Mouse (Mus musculus): Measurements from ENCODE around the gene Git1. TPM values are rescaled to one million over a fixed set of nuclear protein-coding genes. Genes with fewer than 3 reads are reported as not detected.

The Git1 gene
- polyA plus RNA-seq, 1 experiment from 2014 or later: 10.3 TPM

DNA sequence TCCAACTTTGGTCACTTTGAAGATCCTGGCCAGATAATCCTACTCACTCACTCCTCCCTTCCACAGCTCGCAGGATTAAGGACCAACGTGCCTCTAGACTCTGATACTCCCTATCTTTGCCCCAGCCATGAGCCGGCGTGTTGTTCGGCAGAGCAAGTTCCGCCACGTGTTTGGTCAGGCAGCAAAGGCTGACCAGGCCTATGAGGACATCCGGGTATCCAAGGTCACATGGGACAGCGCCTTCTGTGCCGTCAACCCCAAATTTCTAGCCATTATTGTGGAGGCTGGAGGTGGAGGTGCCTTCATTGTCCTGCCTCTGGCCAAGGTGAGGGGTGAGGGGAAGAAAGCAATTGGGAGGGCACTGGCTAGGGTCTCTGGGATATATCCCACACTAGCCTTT lies 29.6 kb upstream of the Git1 start:
- Histone ChIP-seq H3K4me3 (replicated peaks) (no peak overlapping the region), H3K9me3 (no peaks in the 10 kb centered on the region), H3K27ac (no peak overlapping the region), H3K36me3 (no peaks in the 10 kb centered on the region), H3K4me1 (replicated peaks) (peaks cover 23% of the 10 kb centered on the region), H3K27me3 (peaks cover 88% of the 10 kb centered on the region), H3K4me2 (no peak overlapping the region), H3K9ac (replicated peaks) (no peak overlapping the region)
- no peak for ATAC-seq (ENCODE audit: insufficient number of reproducible peaks, insufficient read depth, low FRiP score, low TSS enrichment, low read depth)
- WGBS: 74% methylated on average over 10 of the region's 10 CpGs

DNA sequence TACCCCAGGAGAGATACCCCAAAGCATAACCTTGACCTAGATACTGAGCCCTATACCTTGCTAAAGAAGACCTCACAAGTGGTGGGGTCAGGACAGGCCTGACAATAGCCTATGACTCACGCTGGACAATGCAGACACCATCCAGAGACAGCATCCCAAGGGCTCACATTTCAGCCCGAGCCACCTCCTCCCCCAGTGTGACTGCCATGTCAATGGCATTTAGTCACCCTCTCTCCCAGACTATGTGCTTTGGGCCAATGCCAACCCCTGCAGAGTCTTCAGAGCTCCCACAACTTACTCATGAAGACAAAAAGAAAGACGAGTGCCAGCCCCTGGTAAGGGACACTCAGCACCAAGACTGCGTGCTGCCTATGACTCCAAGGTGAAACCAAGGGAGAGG lies 28.7 kb upstream of the Git1 start:
- ATAC-seq (ENCODE audit: insufficient number of reproducible peaks, insufficient read depth, low FRiP score, low TSS enrichment, low read depth): no peak
- H3K9ac ChIP-seq (replicated peaks): no peak overlapping the region
- 63% methylated on average over 4 of the region's 4 CpGs for WGBS

DNA sequence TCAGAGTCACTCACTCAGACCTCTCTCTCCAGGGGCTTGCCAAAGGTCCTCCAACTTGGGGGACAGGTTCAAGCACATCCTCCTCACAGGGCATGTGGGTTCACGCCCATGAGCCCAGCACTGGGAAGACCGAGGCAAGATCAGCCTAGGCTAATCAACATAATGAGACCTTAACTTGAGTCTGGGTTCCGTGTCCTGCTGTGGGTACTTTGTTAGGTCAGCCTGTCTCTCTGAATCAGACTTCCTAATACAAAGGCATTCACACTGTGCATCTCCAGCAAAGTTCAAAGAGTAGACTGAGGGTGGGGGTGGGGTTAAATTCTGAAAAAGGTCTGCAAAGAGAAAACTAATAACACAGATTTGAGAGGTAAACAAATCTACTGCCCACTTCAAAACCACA lies 28.3 kb upstream of the Git1 start:
- Histone ChIP-seq H3K9ac (replicated peaks) (no peak overlapping the region), H3K27ac (no peak overlapping the region), H3K36me3 (peaks cover 7% of the 10 kb centered on the region; the same call in 1 of the 2 replicates), H3K9me3 (no peaks in the 10 kb centered on the region), H3K4me2 (no peak overlapping the region), H3K4me1 (replicated peaks) (peaks cover 23% of the 10 kb centered on the region), H3K4me3 (replicated peaks) (no peak overlapping the region), H3K27me3 (peaks cover 98% of the 10 kb centered on the region)
- WGBS: 62% methylated on average over 3 of the region's 3 CpGs
- no peak for ATAC-seq (ENCODE audit: insufficient number of reproducible peaks, insufficient read depth, low FRiP score, low TSS enrichment, low read depth)

More for the DNA sequence above, 28.7 kb upstream of the Git1 start:
- Histone ChIP-seq H3K36me3 (peaks cover 3% of the 10 kb centered on the region; the same call in 1 of the 2 replicates), H3K9me3 (no peaks in the 10 kb centered on the region), H3K27me3 (peaks cover 95% of the 10 kb centered on the region), H3K4me2 (no peak overlapping the region), H3K4me1 (replicated peaks) (peaks cover 23% of the 10 kb centered on the region), H3K4me3 (replicated peaks) (no peak overlapping the region), H3K27ac (no peak overlapping the region)

DNA sequence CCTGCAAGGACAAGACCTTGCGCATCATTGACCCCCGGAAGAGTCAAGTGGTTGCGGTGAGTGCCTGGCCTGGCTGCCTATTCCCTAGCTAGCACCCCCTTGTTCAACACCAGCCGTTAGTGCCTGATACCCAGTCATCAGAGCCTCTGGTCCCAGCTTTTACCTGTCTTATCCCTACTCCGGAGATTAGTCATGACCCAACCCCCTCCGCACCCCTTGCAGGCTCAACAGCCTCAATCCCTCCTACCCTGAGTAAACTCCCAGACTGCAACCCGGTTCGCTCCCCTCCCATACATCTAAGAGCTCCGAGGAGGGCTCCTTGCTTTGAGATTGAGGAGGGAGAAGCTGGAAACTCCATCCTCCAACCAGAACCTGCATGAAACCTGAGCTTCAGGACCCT lies 26.8 kb upstream of the Git1 start:
- Histone ChIP-seq H3K9ac (replicated peaks) (no peak overlapping the region), H3K4me3 (replicated peaks) (no peak overlapping the region), H3K4me2 (peak overlapping the region; percentile 35)

DNA sequence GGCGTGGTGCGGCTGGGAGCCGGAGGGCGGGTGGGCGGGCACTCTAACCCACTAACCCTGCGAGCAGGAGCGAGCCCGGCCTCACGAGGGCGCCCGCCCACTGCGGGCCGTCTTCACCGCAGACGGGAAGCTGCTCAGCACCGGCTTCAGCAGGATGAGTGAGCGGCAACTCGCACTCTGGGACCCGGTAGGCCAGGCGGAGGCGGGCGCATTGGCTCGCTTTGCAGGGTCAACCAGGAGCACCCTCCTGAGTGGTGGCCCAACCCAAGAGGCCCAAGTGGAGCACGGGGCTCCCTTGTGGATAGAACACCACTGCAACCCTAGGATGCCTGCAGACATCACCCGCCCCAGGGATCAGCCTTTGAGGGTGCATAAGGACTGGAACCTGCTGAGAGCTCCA lies 26.2 kb upstream of the Git1 start:
- H3K4me1 ChIP-seq (replicated peaks): peaks cover 19% of the 10 kb centered on the region
- ATAC-seq (ENCODE audit: insufficient number of reproducible peaks, insufficient read depth, low FRiP score, low TSS enrichment, low read depth): no peak
- 3% methylated on average over 25 of the region's 25 CpGs for WGBS
- peaks cover 78% of the 10 kb centered on the region for H3K27me3 ChIP-seq
- H3K27ac ChIP-seq: no peak overlapping the region
- peak overlapping the region; percentile 35 for H3K4me2 ChIP-seq
- H3K9ac ChIP-seq (replicated peaks): 0 out of 2 replicates have a peak overlapping the region, but pooled peaks have one; percentile 18
- peaks cover 27% of the 10 kb centered on the region for H3K36me3 ChIP-seq
- no peaks in the 10 kb centered on the region for H3K9me3 ChIP-seq
- H3K4me3 ChIP-seq (replicated peaks): no peak overlapping the region

More for the DNA sequence above, 26.8 kb upstream of the Git1 start:
- H3K27ac ChIP-seq: no peak overlapping the region
- H3K4me1 ChIP-seq (replicated peaks): peaks cover 23% of the 10 kb centered on the region
- no peak for ATAC-seq (ENCODE audit: insufficient number of reproducible peaks, insufficient read depth, low FRiP score, low TSS enrichment, low read depth)
- H3K27me3 ChIP-seq: peaks cover 85% of the 10 kb centered on the region
- H3K36me3 ChIP-seq: peaks cover 21% of the 10 kb centered on the region
- no peaks in the 10 kb centered on the region for H3K9me3 ChIP-seq
- WGBS: 29% methylated on average over 9 of the region's 9 CpGs

DNA sequence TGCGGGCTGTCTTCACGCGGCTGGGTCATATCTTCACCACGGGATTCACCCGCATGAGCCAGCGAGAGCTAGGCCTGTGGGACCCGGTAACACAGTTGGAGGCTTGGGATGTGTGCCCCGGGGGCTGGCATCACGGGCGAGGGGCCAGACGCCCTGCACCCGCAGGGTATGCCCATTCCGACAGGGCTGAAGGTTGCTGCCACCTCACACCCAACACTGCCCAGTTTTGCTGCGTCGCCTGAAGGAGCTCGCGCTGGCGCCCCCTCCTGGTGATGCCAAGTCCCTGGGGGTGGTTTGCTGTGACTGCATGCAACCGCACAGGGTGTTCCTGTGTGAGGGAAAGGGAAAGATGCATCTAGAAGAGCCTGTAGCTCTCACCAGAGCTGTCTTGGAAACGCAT lies 25.6 kb upstream of the Git1 start:
- peaks cover 33% of the 10 kb centered on the region for H3K36me3 ChIP-seq
- 9% methylated on average over 20 of the region's 20 CpGs for WGBS
- no peak overlapping the region for H3K9ac ChIP-seq (replicated peaks)
- H3K27me3 ChIP-seq: peaks cover 72% of the 10 kb centered on the region
- ATAC-seq (ENCODE audit: insufficient number of reproducible peaks, insufficient read depth, low FRiP score, low TSS enrichment, low read depth): no peak
- H3K27ac ChIP-seq: no peak overlapping the region
- H3K4me1 ChIP-seq (replicated peaks): peaks cover 17% of the 10 kb centered on the region
- no peak overlapping the region for H3K4me3 ChIP-seq (replicated peaks)
- H3K4me2 ChIP-seq: peak overlapping the region; percentile 35; the same call in 1 of the 2 replicates
- H3K9me3 ChIP-seq: no peaks in the 10 kb centered on the region

DNA sequence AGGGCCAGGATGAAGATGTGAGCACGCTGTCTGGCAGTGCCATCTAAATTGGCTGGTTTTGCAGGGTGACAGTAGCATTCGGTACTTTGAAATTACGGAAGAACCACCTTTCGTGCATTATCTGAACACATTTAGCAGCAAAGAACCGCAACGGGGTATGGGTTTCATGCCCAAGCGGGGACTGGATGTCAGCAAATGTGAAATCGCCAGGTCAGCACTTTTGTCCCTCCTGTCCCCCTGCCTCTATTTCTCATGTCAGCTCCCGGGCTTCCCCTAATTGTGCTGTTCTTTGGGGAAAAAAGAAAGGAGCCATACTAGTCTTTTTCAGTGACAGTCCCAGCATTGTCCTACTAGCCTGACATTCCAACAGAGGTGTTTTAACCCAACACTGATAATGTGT lies 25.0 kb upstream of the Git1 start:
- Histone ChIP-seq H3K9me3 (no peaks in the 10 kb centered on the region), H3K4me2 (no peak overlapping the region), H3K9ac (replicated peaks) (no peak overlapping the region), H3K36me3 (peaks cover 39% of the 10 kb centered on the region), H3K27ac (no peak overlapping the region), H3K4me3 (replicated peaks) (no peak overlapping the region), H3K4me1 (replicated peaks) (peaks cover 14% of the 10 kb centered on the region), H3K27me3 (peaks cover 66% of the 10 kb centered on the region)
- WGBS: 86% methylated on average over 9 of the region's 9 CpGs
- no peak for ATAC-seq (ENCODE audit: insufficient number of reproducible peaks, insufficient read depth, low FRiP score, low TSS enrichment, low read depth)

DNA sequence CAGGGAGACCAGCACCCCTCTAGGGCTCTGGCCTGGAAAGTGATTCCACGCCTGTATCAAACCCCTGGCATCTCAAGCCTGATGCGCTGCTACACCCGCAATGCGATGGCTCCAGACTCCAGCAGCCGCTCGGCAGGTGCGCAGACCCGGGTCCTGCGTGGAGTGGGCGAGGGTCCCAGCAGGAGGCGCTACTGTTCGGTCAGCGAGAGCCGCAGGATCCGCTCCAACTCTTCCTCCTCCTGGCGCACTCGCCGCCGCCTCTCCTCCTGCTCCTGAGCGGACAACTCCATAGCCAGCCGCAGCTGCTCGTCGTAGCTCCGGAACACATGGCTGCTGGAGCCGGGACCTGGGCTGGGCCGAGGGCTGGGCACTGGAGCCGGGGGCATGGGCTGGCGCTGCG lies 22.0 kb upstream of the Git1 start:
- Histone ChIP-seq H3K27ac (no peak overlapping the region), H3K9me3 (no peaks in the 10 kb centered on the region), H3K4me2 (no peak overlapping the region), H3K4me1 (replicated peaks) (peaks cover 14% of the 10 kb centered on the region), H3K9ac (replicated peaks) (no peak overlapping the region), H3K36me3 (peaks cover 59% of the 10 kb centered on the region), H3K4me3 (replicated peaks) (no peak overlapping the region), H3K27me3 (peaks cover 36% of the 10 kb centered on the region)
- ATAC-seq (ENCODE audit: insufficient number of reproducible peaks, insufficient read depth, low FRiP score, low TSS enrichment, low read depth): no peak
- WGBS: 64% methylated on average over 29 of the region's 29 CpGs

DNA sequence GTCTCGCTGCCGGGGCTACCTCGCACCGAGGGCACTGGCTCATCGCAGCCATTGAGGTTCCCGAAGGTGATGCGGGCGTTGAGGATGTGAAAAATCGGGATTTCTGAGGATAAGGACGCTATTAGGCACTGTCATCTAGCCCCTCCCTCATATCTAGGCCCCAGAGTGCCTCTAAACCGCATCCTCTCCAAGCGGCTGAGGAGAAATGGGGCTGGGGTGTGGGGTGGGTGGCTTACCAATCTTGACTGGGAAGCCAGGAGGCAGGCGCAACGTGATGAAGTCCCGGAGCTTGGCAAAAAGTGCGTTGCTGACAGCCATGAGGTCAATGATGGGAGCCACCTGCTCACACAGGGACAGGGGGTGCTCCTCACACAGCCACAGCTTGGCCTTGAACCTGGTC lies 20.6 kb upstream of the Git1 start:
- no peak overlapping the region for H3K27ac ChIP-seq
- peaks cover 22% of the 10 kb centered on the region for H3K27me3 ChIP-seq
- H3K4me2 ChIP-seq: no peak overlapping the region
- 92% methylated on average over 16 of the region's 16 CpGs for WGBS
- H3K9me3 ChIP-seq: no peaks in the 10 kb centered on the region
- H3K4me1 ChIP-seq (replicated peaks): peaks cover 5% of the 10 kb centered on the region
- ATAC-seq (ENCODE audit: insufficient number of reproducible peaks, insufficient read depth, low FRiP score, low TSS enrichment, low read depth): no peak
- no peak overlapping the region for H3K4me3 ChIP-seq (replicated peaks)
- H3K36me3 ChIP-seq: peaks cover 70% of the 10 kb centered on the region
- no peak overlapping the region for H3K9ac ChIP-seq (replicated peaks)

DNA sequence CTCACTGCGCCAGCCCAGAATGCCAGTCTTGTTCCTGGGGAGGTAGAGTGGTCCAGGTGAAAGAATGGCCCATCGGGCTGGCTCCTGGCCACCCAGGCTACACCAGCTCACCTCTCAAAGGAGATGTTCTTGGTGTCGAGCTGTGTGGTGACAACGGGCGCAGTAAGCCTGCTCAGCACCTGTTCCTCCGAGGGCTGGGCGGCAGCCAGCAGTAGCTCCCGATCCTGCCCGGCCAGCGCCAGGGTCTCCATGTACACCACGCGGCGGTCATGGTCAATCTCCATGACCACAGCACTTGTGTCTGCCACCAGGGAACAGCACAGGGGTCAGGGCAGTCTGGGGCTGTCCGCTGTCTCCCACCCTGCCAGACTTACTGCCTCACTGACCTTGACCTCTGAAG lies 17.1 kb upstream of the Git1 start:
- WGBS: 90% methylated on average over 14 of the region's 14 CpGs
- H3K36me3 ChIP-seq: peaks cover 53% of the 10 kb centered on the region
- ATAC-seq (ENCODE audit: insufficient number of reproducible peaks, insufficient read depth, low FRiP score, low TSS enrichment, low read depth): no peak

DNA sequence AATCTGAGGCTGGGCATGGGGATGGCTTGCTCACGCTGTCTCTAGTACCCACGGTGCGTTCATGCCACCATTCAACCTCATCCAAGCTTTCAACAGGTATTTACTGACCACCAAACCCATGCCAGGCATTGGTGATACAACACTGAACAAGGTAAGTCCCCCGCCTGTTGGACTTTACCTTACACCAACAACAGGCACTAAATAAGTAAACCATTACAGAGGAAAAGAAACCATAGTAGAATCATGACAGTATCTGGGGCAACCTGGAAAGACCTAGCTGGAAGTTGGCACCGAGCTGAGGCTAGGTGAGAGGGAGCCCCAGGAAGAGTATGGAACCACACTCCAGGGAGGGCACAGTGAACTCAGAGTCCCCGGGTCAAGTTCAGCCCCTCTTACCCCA lies 16.5 kb upstream of the Git1 start:
- Histone ChIP-seq H3K4me3 (replicated peaks) (no peak overlapping the region), H3K4me1 (replicated peaks) (no peaks in the 10 kb centered on the region), H3K4me2 (no peak overlapping the region), H3K27me3 (no peaks in the 10 kb centered on the region), H3K27ac (no peak overlapping the region), H3K36me3 (peaks cover 46% of the 10 kb centered on the region), H3K9ac (replicated peaks) (no peak overlapping the region), H3K9me3 (no peaks in the 10 kb centered on the region)
- 96% methylated on average over 6 of the region's 6 CpGs for WGBS
- ATAC-seq (ENCODE audit: insufficient number of reproducible peaks, insufficient read depth, low FRiP score, low TSS enrichment, low read depth): no peak

More for the DNA sequence above, 17.1 kb upstream of the Git1 start:
- H3K4me2 ChIP-seq: no peak overlapping the region
- no peaks in the 10 kb centered on the region for H3K4me1 ChIP-seq (replicated peaks)
- no peak overlapping the region for H3K9ac ChIP-seq (replicated peaks)
- H3K4me3 ChIP-seq (replicated peaks): no peak overlapping the region
- H3K27me3 ChIP-seq: no peaks in the 10 kb centered on the region
- H3K9me3 ChIP-seq: no peaks in the 10 kb centered on the region
- no peak overlapping the region for H3K27ac ChIP-seq

DNA sequence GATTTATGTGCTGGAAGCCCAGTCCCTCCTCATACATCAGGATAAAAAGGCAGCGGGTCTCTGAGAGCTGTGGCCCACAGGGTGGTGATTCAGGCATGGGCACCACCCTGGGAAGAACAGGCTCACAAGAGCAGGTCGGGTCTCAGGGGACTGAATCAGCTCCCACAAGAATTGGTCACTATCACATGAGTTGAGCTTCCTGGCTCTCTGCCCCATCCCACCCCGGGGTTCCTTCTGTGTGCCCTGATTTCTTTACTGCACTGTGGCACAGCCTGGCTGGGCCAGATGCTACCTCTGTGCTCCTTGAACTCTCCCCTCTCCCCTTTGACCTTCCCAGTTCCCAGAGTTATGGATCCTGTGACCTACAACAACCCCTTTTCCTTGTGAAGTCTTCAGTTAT lies 10.3 kb upstream of the Git1 start:
- Histone ChIP-seq H3K9ac (replicated peaks) (no peak overlapping the region), H3K27me3 (no peaks in the 10 kb centered on the region), H3K4me3 (replicated peaks) (no peak overlapping the region), H3K36me3 (no peaks in the 10 kb centered on the region), H3K4me2 (no peak overlapping the region), H3K4me1 (replicated peaks) (peaks cover 36% of the 10 kb centered on the region), H3K9me3 (no peaks in the 10 kb centered on the region), H3K27ac (no peak overlapping the region)
- 78% methylated on average over 3 of the region's 3 CpGs for WGBS
- no peak for ATAC-seq (ENCODE audit: insufficient number of reproducible peaks, insufficient read depth, low FRiP score, low TSS enrichment, low read depth)
